Mouse (Mus musculus) olfactory bulb, adult 2 months (tissue): Measurements from ENCODE around the gene Crp.

Source experiments
- CTCF ChIP-seq: fragments of 200-500 bp; IDR thresholded peaks from 2 replicates; pipeline ENCODE4 v1.5.1; 2012; ENCODE audit warnings: low read depth, mild to moderate bottlenecking, low read length, moderate library complexity; ENCODE audit not compliant: insufficient read depth
- POLR2A ChIP-seq: fragments of 200-500 bp; IDR thresholded peaks from 2 replicates; pipeline ENCODE4 v1.6.1; 2012; ENCODE audit warnings: mild to moderate bottlenecking, low read depth, low read length, moderate library complexity; ENCODE audit not compliant: insufficient read depth

DNA sequence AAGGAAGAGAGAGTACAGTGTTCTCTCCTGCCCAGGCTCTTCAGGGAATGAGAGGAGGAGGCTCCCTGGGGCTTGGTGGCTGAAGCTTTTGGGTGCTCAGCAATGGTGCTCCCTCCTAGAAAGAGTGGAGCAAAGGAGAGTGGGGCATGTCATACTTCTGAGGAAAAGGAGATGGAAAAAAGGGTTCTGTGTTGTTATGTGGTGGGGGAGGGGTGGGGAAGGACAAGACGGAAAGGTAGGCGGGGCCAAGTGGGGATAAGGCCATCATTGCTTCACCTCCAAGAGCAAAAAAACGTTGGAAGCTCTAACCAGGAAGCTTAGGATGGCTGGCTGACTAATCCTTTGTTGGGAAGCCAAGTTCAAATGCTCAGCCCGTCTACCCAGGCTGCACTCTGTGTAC, 14.1 kb downstream of the Crp start:
- TF ChIP-seq CTCF (no peak), POLR2A (no peak)
